Mouse (Mus musculus): ENCODE results near the gene Iqgap2. TPM values are rescaled to one million over a fixed set of nuclear protein-coding genes. Genes with fewer than 3 reads are reported as not detected.
A peak's percentile ranks its signal among the peaks of the same experiment; 100 is the strongest.

The Iqgap2 gene
- total and polyA plus RNA-seq, 2 experiments from 2014 or later: 2.1 to 6.0 TPM

- no peak for DNase-seq
- H3K4me1 ChIP-seq (ENCODE audit: insufficient read depth): no peaks in the 10 kb centered on the region
- no peak overlapping the region for H3K9ac ChIP-seq
- no peaks in the 10 kb centered on the region for H3K27me3 ChIP-seq (ENCODE audit: insufficient read depth, low read length)
- H3K4me3 ChIP-seq (ENCODE audit: low read depth, low read length): no peak overlapping the region
- no peaks in the 10 kb centered on the region for H3K36me3 ChIP-seq (ENCODE audit: insufficient read depth)
- H3K9me3 ChIP-seq (ENCODE audit: low read length): no peaks in the 10 kb centered on the region
- no peak for TF ChIP-seq CTCF (IDR thresholded peaks at IDR 0.05; ENCODE audit: low read depth)
- no peak for ATAC-seq
- 84% methylated on average over 3 of the region's 3 CpGs for WGBS
- no peak overlapping the region for H3K27ac ChIP-seq (ENCODE audit: low read depth, low read length)
- H3K4me2 ChIP-seq (ENCODE audit: low read depth): no peak overlapping the region
Measured at GRCm38 (mm10) chr13:95884455-95884854, 7.3 kb downstream of the Iqgap2 start.

GRCm38 (mm10) chr13:95882001-95882400 is 9.7 kb downstream of the Iqgap2 start:
- no peak overlapping the region for H3K27ac ChIP-seq (ENCODE audit: low read depth, low read length)
- no peak overlapping the region for H3K4me3 ChIP-seq (ENCODE audit: low read depth, low read length)
- no peaks in the 10 kb centered on the region for H3K9me3 ChIP-seq (ENCODE audit: low read length)
- no peak overlapping the region for H3K9ac ChIP-seq
- no peak for TF ChIP-seq CTCF (IDR thresholded peaks at IDR 0.05; ENCODE audit: low read depth)
- H3K4me1 ChIP-seq (ENCODE audit: insufficient read depth): no peaks in the 10 kb centered on the region
- DNase-seq (no peak), ATAC-seq (no peak)
- H3K4me2 ChIP-seq (ENCODE audit: low read depth): no peak overlapping the region
- WGBS: 94% methylated on average over 6 of the region's 6 CpGs
- H3K27me3 ChIP-seq (ENCODE audit: insufficient read depth, low read length): no peaks in the 10 kb centered on the region
- H3K36me3 ChIP-seq (ENCODE audit: insufficient read depth): no peaks in the 10 kb centered on the region

DNA sequence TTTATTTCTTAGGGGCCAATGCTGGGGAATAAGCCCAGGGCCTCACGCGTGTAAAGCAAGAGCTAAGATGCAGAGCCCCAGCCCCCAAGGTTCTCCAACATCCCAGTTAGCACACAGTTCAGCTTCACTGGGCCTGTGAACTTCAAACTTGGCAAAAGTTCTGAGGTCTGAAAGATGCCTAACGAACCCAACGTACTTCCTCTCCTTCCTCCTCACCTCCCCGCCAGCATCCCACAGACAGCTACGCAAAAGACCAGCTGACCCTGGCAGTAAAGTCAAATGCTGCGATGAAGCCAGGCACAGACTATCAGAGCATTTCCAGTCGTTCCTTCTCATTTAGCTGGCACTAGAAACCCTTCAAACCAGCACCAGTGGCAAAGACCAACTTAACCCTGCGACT is 10.3 kb downstream of the Iqgap2 start:
- TF ChIP-seq CTCF (IDR thresholded peaks at IDR 0.05; ENCODE audit: low read depth): no peak
- no peak for ATAC-seq
- Histone ChIP-seq H3K4me1 (ENCODE audit: insufficient read depth) (no peaks in the 10 kb centered on the region), H3K4me3 (ENCODE audit: low read depth, low read length) (no peak overlapping the region), H3K27me3 (ENCODE audit: insufficient read depth, low read length) (no peaks in the 10 kb centered on the region), H3K9ac (no peak overlapping the region), H3K9me3 (ENCODE audit: low read length) (no peaks in the 10 kb centered on the region), H3K4me2 (ENCODE audit: low read depth) (no peak overlapping the region), H3K27ac (ENCODE audit: low read depth, low read length) (no peak overlapping the region), H3K36me3 (ENCODE audit: insufficient read depth) (no peaks in the 10 kb centered on the region)
- no peak for DNase-seq
- WGBS: 77% methylated on average over 9 of the region's 9 CpGs

GRCm38 (mm10) chr13:95880633-95881032 is 11.1 kb downstream of the Iqgap2 start:
- WGBS: 22% methylated on average over 6 of the region's 6 CpGs
- Histone ChIP-seq H3K4me3 (ENCODE audit: low read depth, low read length) (no peak overlapping the region), H3K27me3 (ENCODE audit: insufficient read depth, low read length) (no peaks in the 10 kb centered on the region), H3K27ac (ENCODE audit: low read depth, low read length) (no peak overlapping the region), H3K4me2 (ENCODE audit: low read depth) (no peak overlapping the region), H3K9me3 (ENCODE audit: low read length) (no peaks in the 10 kb centered on the region), H3K9ac (no peak overlapping the region), H3K4me1 (ENCODE audit: insufficient read depth) (no peaks in the 10 kb centered on the region), H3K36me3 (ENCODE audit: insufficient read depth) (no peaks in the 10 kb centered on the region)
- peak; percentile 58 for ATAC-seq
- TF ChIP-seq CTCF (IDR thresholded peaks at IDR 0.05; ENCODE audit: low read depth): no peak
- DNase-seq: peak; percentile 29

- Histone ChIP-seq H3K9me3 (ENCODE audit: low read length) (no peaks in the 10 kb centered on the region), H3K27ac (ENCODE audit: low read depth, low read length) (no peak overlapping the region)
- WGBS: 34% methylated on average over 4 of the region's 4 CpGs
Measured at GRCm38 (mm10) chr13:95871993-95872392, 19.7 kb downstream of the Iqgap2 start.

DNA sequence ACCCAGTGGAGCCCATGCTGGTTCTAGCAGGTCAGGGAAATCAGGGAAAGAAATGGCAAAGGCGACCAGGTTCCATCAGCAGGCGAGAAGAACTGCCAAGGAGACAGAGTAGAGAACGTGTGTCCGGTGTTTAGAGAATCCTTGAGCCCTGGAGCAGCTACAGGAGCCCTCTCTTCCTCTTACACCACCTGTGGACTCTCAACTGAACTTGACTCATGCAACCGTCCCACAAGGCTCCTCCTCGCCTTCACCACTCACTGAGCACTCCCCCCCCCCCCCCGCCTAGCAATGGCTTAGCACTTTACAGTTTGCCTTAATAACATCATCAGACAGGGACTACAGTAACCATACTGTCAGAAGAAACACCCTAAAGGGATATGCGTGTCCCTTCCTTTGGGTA is 21.1 kb downstream of the Iqgap2 start:
- no peaks in the 10 kb centered on the region for H3K27me3 ChIP-seq (ENCODE audit: insufficient read depth, low read length)
- H3K36me3 ChIP-seq (ENCODE audit: insufficient read depth): no peaks in the 10 kb centered on the region
- 85% methylated on average over 8 of the region's 8 CpGs for WGBS
- H3K4me2 ChIP-seq (ENCODE audit: low read depth): no peak overlapping the region
- H3K27ac ChIP-seq (ENCODE audit: low read depth, low read length): no peak overlapping the region
- no peak overlapping the region for H3K9ac ChIP-seq
- H3K4me1 ChIP-seq (ENCODE audit: insufficient read depth): 0 out of 2 replicates have a peak, but pooled peaks cover 13% of the 10 kb centered on the region
- DNase-seq: no peak
- no peak overlapping the region for H3K4me3 ChIP-seq (ENCODE audit: low read depth, low read length)
- H3K9me3 ChIP-seq (ENCODE audit: low read length): no peaks in the 10 kb centered on the region
- TF ChIP-seq CTCF (IDR thresholded peaks at IDR 0.05; ENCODE audit: low read depth): no peak
- no peak for ATAC-seq

More at GRCm38 (mm10) chr13:95871993-95872392, 19.7 kb downstream of the Iqgap2 start:
- H3K4me2 ChIP-seq (ENCODE audit: low read depth): no peak overlapping the region
- no peaks in the 10 kb centered on the region for H3K36me3 ChIP-seq (ENCODE audit: insufficient read depth)
- peak; percentile 41 for DNase-seq
- H3K27me3 ChIP-seq (ENCODE audit: insufficient read depth, low read length): no peaks in the 10 kb centered on the region
- TF ChIP-seq CTCF (IDR thresholded peaks at IDR 0.05; ENCODE audit: low read depth): no peak
- 0 out of 2 replicates have a peak, but pooled peaks cover 13% of the 10 kb centered on the region for H3K4me1 ChIP-seq (ENCODE audit: insufficient read depth)
- no peak overlapping the region for H3K9ac ChIP-seq
- peak; percentile 78 for ATAC-seq
- no peak overlapping the region for H3K4me3 ChIP-seq (ENCODE audit: low read depth, low read length)

DNA sequence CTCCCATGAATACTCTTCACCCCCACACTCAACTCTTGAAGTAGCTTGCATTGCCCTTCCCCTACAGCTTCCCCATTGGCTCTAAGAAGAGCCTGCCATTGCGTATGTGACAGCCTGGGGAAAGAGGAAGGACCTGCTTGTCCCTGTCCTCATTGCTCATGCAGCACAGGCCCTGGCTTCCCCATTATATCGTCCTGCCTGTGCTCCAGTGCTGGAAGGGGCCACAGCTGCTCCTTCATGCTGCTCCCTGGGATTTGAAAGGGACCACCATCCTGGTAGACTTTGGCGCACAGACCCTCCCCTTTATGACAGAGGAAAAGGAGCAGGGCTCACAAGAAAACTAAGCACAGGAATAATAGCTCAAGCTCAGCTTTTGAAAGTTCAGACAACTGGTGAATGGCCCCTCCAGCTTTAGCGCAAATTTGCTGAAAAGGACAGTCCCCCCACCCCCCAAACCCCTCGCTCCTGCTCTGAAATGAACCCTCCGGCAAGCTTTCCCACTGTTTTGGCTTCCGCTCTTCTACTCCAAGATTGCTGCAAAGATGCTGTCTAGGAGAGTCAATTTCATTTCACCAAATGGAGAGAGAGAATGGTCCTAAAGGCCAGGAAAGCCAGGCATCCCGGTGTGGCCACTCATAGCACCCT is 22.7 kb downstream of the Iqgap2 start:
- Histone ChIP-seq H3K27ac (ENCODE audit: low read depth, low read length) (no peak overlapping the region), H3K4me3 (ENCODE audit: low read depth, low read length) (no peak overlapping the region), H3K36me3 (ENCODE audit: insufficient read depth) (no peaks in the 10 kb centered on the region), H3K9me3 (ENCODE audit: low read length) (no peaks in the 10 kb centered on the region), H3K4me1 (ENCODE audit: insufficient read depth) (0 out of 2 replicates have a peak, but pooled peaks cover 13% of the 10 kb centered on the region), H3K4me2 (ENCODE audit: low read depth) (peak overlapping the region; percentile 17; the same call in 1 of the 2 replicates), H3K27me3 (ENCODE audit: insufficient read depth, low read length) (no peaks in the 10 kb centered on the region), H3K9ac (no peak overlapping the region)
- DNase-seq (peak; percentile 22), ATAC-seq (peak; percentile 69)
- 11% methylated on average over 8 of the region's 8 CpGs for WGBS
- TF ChIP-seq CTCF (IDR thresholded peaks at IDR 0.05; ENCODE audit: low read depth): no peak

Data from forebrain, postnatal 0 days (tissue).